Mouse (Mus musculus): ENCODE results near the gene Nacad. TPM values are rescaled to one million over a fixed set of nuclear protein-coding genes. Genes with fewer than 3 reads are reported as not detected.

Gene Nacad
- polyA plus RNA-seq, 1 experiment from 2014 or later, result 50.1 TPM

GRCm38 (mm10) chr11:6562359-6562758 is 43.5 kb downstream of the Nacad start:
- H3K9me3 ChIP-seq (ENCODE audit: control insufficient read depth, low read length), result no peaks in the 10 kb centered on the region
- H3K4me3 ChIP-seq (ENCODE audit: low read depth, low read length), result no peak overlapping the region
- ATAC-seq (ENCODE audit: insufficient read depth, low FRiP score, low TSS enrichment) (no peak), DNase-seq (ENCODE audit: low spot score) (no peak)
- 89% methylated on average over 6 of the region's 6 CpGs for WGBS
- no peak overlapping the region for H3K27ac ChIP-seq (ENCODE audit: low read depth, low read length)
- no peaks in the 10 kb centered on the region for H3K27me3 ChIP-seq (ENCODE audit: control insufficient read depth, insufficient read depth, low read length)
- no peak overlapping the region for H3K4me2 ChIP-seq (ENCODE audit: low read depth)
- H3K4me1 ChIP-seq (ENCODE audit: control insufficient read depth, insufficient read depth, low read length), result no peaks in the 10 kb centered on the region
- no peak overlapping the region for H3K9ac ChIP-seq (ENCODE audit: low read length)
- peaks cover 2% of the 10 kb centered on the region; the same call in 1 of the 2 replicates for H3K36me3 ChIP-seq (ENCODE audit: control insufficient read depth, insufficient read depth, low read length)

- no peaks in the 10 kb centered on the region for H3K4me1 ChIP-seq (ENCODE audit: control insufficient read depth, insufficient read depth, low read length)
- no peak overlapping the region for H3K9ac ChIP-seq (ENCODE audit: low read length)
- no peaks in the 10 kb centered on the region for H3K9me3 ChIP-seq (ENCODE audit: control insufficient read depth, low read length)
- H3K36me3 ChIP-seq (ENCODE audit: control insufficient read depth, insufficient read depth, low read length), result peaks cover 2% of the 10 kb centered on the region; the same call in 1 of the 2 replicates
- H3K27me3 ChIP-seq (ENCODE audit: control insufficient read depth, insufficient read depth, low read length), result no peaks in the 10 kb centered on the region
- no peak for ATAC-seq (ENCODE audit: insufficient read depth, low FRiP score, low TSS enrichment)
- no peak overlapping the region for H3K4me2 ChIP-seq (ENCODE audit: low read depth)
- no peak overlapping the region for H3K4me3 ChIP-seq (ENCODE audit: low read depth, low read length)
- DNase-seq (ENCODE audit: low spot score), result no peak
- WGBS, result 97% methylated on average over 4 of the region's 4 CpGs
- no peak overlapping the region for H3K27ac ChIP-seq (ENCODE audit: low read depth, low read length)
Observed at GRCm38 (mm10) chr11:6561474-6561873, 44.4 kb downstream of the Nacad start.

GRCm38 (mm10) chr11:6560655-6561360 is 45.0 kb downstream of the Nacad start:
- Histone ChIP-seq H3K4me3 (ENCODE audit: low read depth, low read length) (no peak overlapping the region), H3K4me1 (ENCODE audit: control insufficient read depth, insufficient read depth, low read length) (no peaks in the 10 kb centered on the region), H3K9ac (ENCODE audit: low read length) (no peak overlapping the region), H3K27ac (ENCODE audit: low read depth, low read length) (no peak overlapping the region), H3K9me3 (ENCODE audit: control insufficient read depth, low read length) (no peaks in the 10 kb centered on the region), H3K4me2 (ENCODE audit: low read depth) (no peak overlapping the region), H3K36me3 (ENCODE audit: control insufficient read depth, insufficient read depth, low read length) (0 out of 2 replicates have a peak, but pooled peaks cover 2% of the 10 kb centered on the region), H3K27me3 (ENCODE audit: control insufficient read depth, insufficient read depth, low read length) (no peaks in the 10 kb centered on the region)
- WGBS, result 89% methylated on average over 13 of the region's 13 CpGs
- DNase-seq (ENCODE audit: low spot score), result no peak
- no peak for ATAC-seq (ENCODE audit: insufficient read depth, low FRiP score, low TSS enrichment)

GRCm38 (mm10) chr11:6559996-6560395 is 45.9 kb downstream of the Nacad start:
- no peak overlapping the region for H3K27ac ChIP-seq (ENCODE audit: low read depth, low read length)
- no peaks in the 10 kb centered on the region for H3K4me1 ChIP-seq (ENCODE audit: control insufficient read depth, insufficient read depth, low read length)
- ATAC-seq (ENCODE audit: insufficient read depth, low FRiP score, low TSS enrichment), result no peak
- no peaks in the 10 kb centered on the region for H3K9me3 ChIP-seq (ENCODE audit: control insufficient read depth, low read length)
- no peak for DNase-seq (ENCODE audit: low spot score)
- H3K4me2 ChIP-seq (ENCODE audit: low read depth), result no peak overlapping the region
- H3K9ac ChIP-seq (ENCODE audit: low read length), result no peak overlapping the region
- no peaks in the 10 kb centered on the region for H3K27me3 ChIP-seq (ENCODE audit: control insufficient read depth, insufficient read depth, low read length)
- H3K4me3 ChIP-seq (ENCODE audit: low read depth, low read length), result no peak overlapping the region
- WGBS, result 93% methylated on average over 2 of the region's 2 CpGs
- H3K36me3 ChIP-seq (ENCODE audit: control insufficient read depth, insufficient read depth, low read length), result 0 out of 2 replicates have a peak, but pooled peaks cover 2% of the 10 kb centered on the region

- 0 out of 2 replicates have a peak, but pooled peaks cover 2% of the 10 kb centered on the region for H3K36me3 ChIP-seq (ENCODE audit: control insufficient read depth, insufficient read depth, low read length)
- H3K9me3 ChIP-seq (ENCODE audit: control insufficient read depth, low read length), result no peaks in the 10 kb centered on the region
- no peak overlapping the region for H3K4me2 ChIP-seq (ENCODE audit: low read depth)
- H3K4me3 ChIP-seq (ENCODE audit: low read depth, low read length), result no peak overlapping the region
- H3K9ac ChIP-seq (ENCODE audit: low read length), result no peak overlapping the region
- no peaks in the 10 kb centered on the region for H3K27me3 ChIP-seq (ENCODE audit: control insufficient read depth, insufficient read depth, low read length)
- DNase-seq (ENCODE audit: low spot score), result no peak
- no peak for ATAC-seq (ENCODE audit: insufficient read depth, low FRiP score, low TSS enrichment)
- H3K27ac ChIP-seq (ENCODE audit: low read depth, low read length), result no peak overlapping the region
- WGBS, result 82% methylated on average over 3 of the region's 3 CpGs
- no peaks in the 10 kb centered on the region for H3K4me1 ChIP-seq (ENCODE audit: control insufficient read depth, insufficient read depth, low read length)
Observed at GRCm38 (mm10) chr11:6558234-6558633, 47.6 kb downstream of the Nacad start.

- no peak overlapping the region for H3K4me3 ChIP-seq (ENCODE audit: low read depth, low read length)
- H3K9me3 ChIP-seq (ENCODE audit: control insufficient read depth, low read length), result no peaks in the 10 kb centered on the region
- H3K27ac ChIP-seq (ENCODE audit: low read depth, low read length), result no peak overlapping the region
- H3K9ac ChIP-seq (ENCODE audit: low read length), result no peak overlapping the region
- ATAC-seq (ENCODE audit: insufficient read depth, low FRiP score, low TSS enrichment) (no peak), DNase-seq (ENCODE audit: low spot score) (no peak)
- H3K4me2 ChIP-seq (ENCODE audit: low read depth), result no peak overlapping the region
- WGBS, result 97% methylated on average over 3 of the region's 3 CpGs
- H3K4me1 ChIP-seq (ENCODE audit: control insufficient read depth, insufficient read depth, low read length), result peaks cover 9% of the 10 kb centered on the region
- no peaks in the 10 kb centered on the region for H3K36me3 ChIP-seq (ENCODE audit: control insufficient read depth, insufficient read depth, low read length)
- no peaks in the 10 kb centered on the region for H3K27me3 ChIP-seq (ENCODE audit: control insufficient read depth, insufficient read depth, low read length)
Observed at GRCm38 (mm10) chr11:6550201-6550600, 55.7 kb downstream of the Nacad start.

- H3K27ac ChIP-seq (ENCODE audit: low read depth, low read length), result no peak overlapping the region
- no peaks in the 10 kb centered on the region for H3K36me3 ChIP-seq (ENCODE audit: control insufficient read depth, insufficient read depth, low read length)
- H3K9ac ChIP-seq (ENCODE audit: low read length), result no peak overlapping the region
- H3K4me3 ChIP-seq (ENCODE audit: low read depth, low read length), result no peak overlapping the region
- 93% methylated on average over 2 of the region's 2 CpGs for WGBS
- H3K4me2 ChIP-seq (ENCODE audit: low read depth), result no peak overlapping the region
- DNase-seq (ENCODE audit: low spot score), result no peak
- H3K9me3 ChIP-seq (ENCODE audit: control insufficient read depth, low read length), result no peaks in the 10 kb centered on the region
- H3K27me3 ChIP-seq (ENCODE audit: control insufficient read depth, insufficient read depth, low read length), result no peaks in the 10 kb centered on the region
- peaks cover 9% of the 10 kb centered on the region for H3K4me1 ChIP-seq (ENCODE audit: control insufficient read depth, insufficient read depth, low read length)
- ATAC-seq (ENCODE audit: insufficient read depth, low FRiP score, low TSS enrichment), result no peak
Observed at GRCm38 (mm10) chr11:6549770-6550169, 56.1 kb downstream of the Nacad start.

Other genes with a start within 250 kb of the Nacad start
- gene Zmiz2, start 217.0 kb downstream of the Nacad start, polyA plus RNA-seq (2014; fragmentation: Nextera tagmentation; extraction: Ambion mirVana), result 23.4 and 25.4 TPM in 2 replicates
- gene Ppia, start 190.6 kb downstream of the Nacad start, polyA plus RNA-seq (2014; fragmentation: Nextera tagmentation; extraction: Ambion mirVana), result 4,780 and 5,005 TPM in 2 replicates
- 762 and 797 TPM in 2 replicates for gene H2afv, start 161.6 kb downstream of the Nacad start, polyA plus RNA-seq (2014; fragmentation: Nextera tagmentation; extraction: Ambion mirVana)
- 12.9 and 13.9 TPM in 2 replicates for gene Purb, start 130.1 kb downstream of the Nacad start, polyA plus RNA-seq (2014; fragmentation: Nextera tagmentation; extraction: Ambion mirVana)
- gene Myo1g, start 85.1 kb downstream of the Nacad start, polyA plus RNA-seq (2014; fragmentation: Nextera tagmentation; extraction: Ambion mirVana), result 0.81 and 0.85 TPM in 2 replicates
- gene Ccm2, start 59.2 kb downstream of the Nacad start, polyA plus RNA-seq (2014; fragmentation: Nextera tagmentation; extraction: Ambion mirVana), result 95.8 and 103 TPM in 2 replicates
- 41.0 and 43.4 TPM in 2 replicates for gene Tbrg4, start 20.0 kb upstream of the Nacad start, polyA plus RNA-seq (2014; fragmentation: Nextera tagmentation; extraction: Ambion mirVana)
- not detected in 2 replicates for gene Wap, start 32.6 kb upstream of the Nacad start, polyA plus RNA-seq (2014; fragmentation: Nextera tagmentation; extraction: Ambion mirVana)
- gene Ramp3, start 52.5 kb upstream of the Nacad start, polyA plus RNA-seq (2014; fragmentation: Nextera tagmentation; extraction: Ambion mirVana), result 9.3 and 11.8 TPM in 2 replicates
- gene Gm11983, start 231.6 kb upstream of the Nacad start, polyA plus RNA-seq (2014; fragmentation: Nextera tagmentation; extraction: Ambion mirVana), result not detected in 2 replicates

Data from neural tube, embryonic 11.5 days (tissue).